In the genomic region with DNA sequence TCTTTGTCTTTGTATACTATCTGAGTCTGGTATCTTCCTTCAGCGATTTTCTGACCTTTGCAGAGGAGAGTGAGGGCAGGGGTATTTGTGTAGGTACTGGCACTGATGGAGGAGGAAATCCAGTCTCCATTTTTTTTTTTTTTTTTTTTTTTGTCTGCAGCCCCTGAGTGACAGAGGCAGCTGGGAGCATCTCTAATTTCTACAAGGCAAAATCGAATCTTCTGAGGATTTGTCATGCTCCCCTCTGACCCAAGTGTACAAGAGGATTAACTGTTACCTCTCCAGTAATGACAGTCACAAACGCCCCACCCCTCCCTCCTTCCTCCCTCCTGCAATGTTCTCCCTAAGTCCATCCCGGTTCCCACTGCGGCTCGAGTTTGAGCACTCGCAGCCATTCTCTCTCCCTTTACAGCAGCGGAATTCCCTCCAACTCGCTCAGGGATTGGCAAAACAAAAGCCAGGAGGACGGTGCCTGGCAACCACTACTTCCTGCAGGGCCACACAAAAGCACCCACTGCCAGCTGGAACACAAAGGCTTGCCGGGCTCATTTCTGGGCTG, we compare ENCODE assay signal across 9 mouse cellular contexts. TPM values are rescaled to one million over a fixed set of nuclear protein-coding genes. Genes with fewer than 3 reads are reported as not detected.
A peak's percentile ranks its signal among the peaks of the same experiment; 100 is the strongest.
DNase-seq lines count a peak whose midpoint lies in the region; ATAC-seq and TF ChIP-seq lines count a peak whose summit lies in the region.
"Had no signal": no experiment of that assay in that cellular context is flagged by ENCODE, and none has a peak within 500 bp of the region (broad histone marks: within the 10 kb centered on the region; RNA-seq: fewer than 3 reads in every experiment).

No protein-coding gene starts in this region.

- no peaks in the 10 kb centered on the region for H3K36me3 ChIP-seq in liver, embryonic 11.5 days (ENCODE audit: control insufficient read depth, insufficient read depth, low read length)
- H3K36me3 ChIP-seq in liver, embryonic 12.5 days: no peaks in the 10 kb centered on the region
- no peaks in the 10 kb centered on the region for H3K36me3 ChIP-seq in embryonic facial prominence, embryonic 12.5 days
- no peaks in the 10 kb centered on the region for H3K36me3 ChIP-seq in hindbrain, postnatal 0 days (ENCODE audit: insufficient read depth, low read length)
- H3K36me3 ChIP-seq: liver, embryonic 13.5 days had no signal

- H3K4me2 ChIP-seq in liver, embryonic 11.5 days: 0 out of 2 replicates have a peak overlapping the region, but pooled peaks have one; percentile 4
- H3K4me2 ChIP-seq in liver, embryonic 12.5 days: no peak overlapping the region
- H3K4me2 ChIP-seq in embryonic facial prominence, embryonic 12.5 days (replicated peaks): peak overlapping the region; percentile 44
- H3K4me2 ChIP-seq in hindbrain, postnatal 0 days (ENCODE audit: low read depth, low read length): peak overlapping the region; percentile 60
- H3K4me2 ChIP-seq: liver, embryonic 13.5 days had no signal

- H3K4me3 ChIP-seq in liver, embryonic 11.5 days (ENCODE audit: low read depth, low read length): no peak overlapping the region
- H3K4me3 ChIP-seq in liver, embryonic 12.5 days: no peak overlapping the region
- H3K4me3 ChIP-seq in embryonic facial prominence, embryonic 12.5 days: peak overlapping the region; percentile 21
- peak overlapping the region; percentile 14; the same call in 1 of the 2 replicates for H3K4me3 ChIP-seq in hindbrain, postnatal 0 days (ENCODE audit: low read length)
- H3K4me3 ChIP-seq: liver, embryonic 13.5 days had no signal

- ATAC-seq in liver, embryonic 11.5 days (replicated peaks; ENCODE audit: low FRiP score): no peak
- ATAC-seq in liver, embryonic 12.5 days: no peak
- no peak for ATAC-seq in embryonic facial prominence, embryonic 12.5 days (ENCODE audit: insufficient number of reproducible peaks, insufficient read depth, low FRiP score, low TSS enrichment)
- ATAC-seq in hindbrain, postnatal 0 days: peak; percentile 78

- H3K9ac ChIP-seq in liver, embryonic 11.5 days (ENCODE audit: low read depth, low read length): no peak overlapping the region
- no peak overlapping the region for H3K9ac ChIP-seq in liver, embryonic 12.5 days
- H3K9ac ChIP-seq in embryonic facial prominence, embryonic 12.5 days: no peak overlapping the region
- H3K9ac ChIP-seq in hindbrain, postnatal 0 days (replicated peaks; ENCODE audit: low read length): peak overlapping the region; percentile 37; the same call in 1 of the 2 replicates
- H3K9ac ChIP-seq: liver, embryonic 13.5 days had no signal

- no peaks in the 10 kb centered on the region for H3K27me3 ChIP-seq in liver, embryonic 11.5 days (replicated peaks; ENCODE audit: control insufficient read depth, insufficient read depth, low read length)
- no peaks in the 10 kb centered on the region for H3K27me3 ChIP-seq in liver, embryonic 12.5 days (replicated peaks)
- no peaks in the 10 kb centered on the region for H3K27me3 ChIP-seq in embryonic facial prominence, embryonic 12.5 days
- H3K27me3 ChIP-seq in hindbrain, postnatal 0 days (ENCODE audit: insufficient read depth, low read length): no peaks in the 10 kb centered on the region
- H3K27me3 ChIP-seq: liver, embryonic 13.5 days had no signal

- no peaks in the 10 kb centered on the region for H3K4me1 ChIP-seq in liver, embryonic 11.5 days (replicated peaks; ENCODE audit: control insufficient read depth, insufficient read depth, low read length)
- H3K4me1 ChIP-seq in liver, embryonic 12.5 days: no peaks in the 10 kb centered on the region
- peaks cover 4% of the 10 kb centered on the region; the same call in 1 of the 2 replicates for H3K4me1 ChIP-seq in embryonic facial prominence, embryonic 12.5 days
- H3K4me1 ChIP-seq in hindbrain, postnatal 0 days (ENCODE audit: insufficient read depth, low read length): peaks cover 4% of the 10 kb centered on the region; the same call in 1 of the 2 replicates
- H3K4me1 ChIP-seq: liver, embryonic 13.5 days had no signal

- TF ChIP-seq CTCF in hindbrain, postnatal 0 days (IDR thresholded peaks at IDR 0.05; ENCODE audit: low read depth): no peak

- no peak overlapping the region for H3K27ac ChIP-seq in liver, embryonic 11.5 days (ENCODE audit: low read depth, low read length)
- no peak overlapping the region for H3K27ac ChIP-seq in liver, embryonic 12.5 days
- peak overlapping the region; percentile 23; the same call in 1 of the 2 replicates for H3K27ac ChIP-seq in embryonic facial prominence, embryonic 12.5 days
- peak overlapping the region; percentile 21; the same call in 1 of the 2 replicates for H3K27ac ChIP-seq in hindbrain, postnatal 0 days
- H3K27ac ChIP-seq: liver, embryonic 13.5 days had no signal

- 11% methylated on average over 11 of the region's 11 CpGs for WGBS in liver, embryonic 11.5 days
- 10% methylated on average over 11 of the region's 11 CpGs for WGBS in liver, embryonic 12.5 days (ENCODE audit: insufficient replicate concordance)
- WGBS in embryonic facial prominence, embryonic 12.5 days: under 1% methylated on average over 11 of the region's 11 CpGs
- 2% methylated on average over 11 of the region's 11 CpGs for WGBS in hindbrain, postnatal 0 days

- DNase-seq in liver, embryonic 11.5 days (ENCODE audit: low spot score): no peak
- DNase-seq in hindbrain, postnatal 0 days (ENCODE audit: low spot score): peak; percentile 72
- peak; percentile 17 for DNase-seq in lung, postnatal 10 days
- peak; percentile 67 to 72 for DNase-seq in right cerebral cortex, postnatal 10 days (ENCODE audit: low spot score in 2 of 2)
- no peak for DNase-seq in thymus, postnatal 10 days (ENCODE audit: low spot score in 2 of 2)
- no peak for DNase-seq in urinary bladder, postnatal 14 days (ENCODE audit: low spot score)
- DNase-seq: liver, embryonic 13.5 days had no signal

- no peaks in the 10 kb centered on the region for H3K9me3 ChIP-seq in liver, embryonic 11.5 days (ENCODE audit: control insufficient read depth, low read length)
- no peaks in the 10 kb centered on the region for H3K9me3 ChIP-seq in liver, embryonic 12.5 days (replicated peaks)
- no peaks in the 10 kb centered on the region for H3K9me3 ChIP-seq in embryonic facial prominence, embryonic 12.5 days
- H3K9me3 ChIP-seq in hindbrain, postnatal 0 days (ENCODE audit: low read length): no peaks in the 10 kb centered on the region
- H3K9me3 ChIP-seq: liver, embryonic 13.5 days had no signal

RNA-seq across cellular contexts. Expression of gene Slc2a12, which starts 35.9 kb away (rescaled TPM):
- 0.16 and 0.32 TPM in 2 replicates for polyA plus RNA-seq in liver, embryonic 11.5 days (2014; fragmentation: Nextera tagmentation; extraction: Ambion mirVana)
- 0.18 and 0.24 TPM in 2 replicates for polyA plus RNA-seq in liver, embryonic 12.5 days (2016; fragmentation: Nextera tagmentation; extraction: Ambion mirVana)
- 2.2 and 3.0 TPM in 2 replicates for polyA plus RNA-seq in embryonic facial prominence, embryonic 12.5 days (2016; fragmentation: Nextera tagmentation; extraction: Ambion mirVana)
- total RNA-seq in hindbrain, postnatal 0 days (2014; rRNA removed): 8.1 and 10.0 TPM in 2 replicates
- polyA plus RNA-seq in hindbrain, postnatal 0 days (2015; fragmentation: Nextera tagmentation; extraction: Ambion mirVana): 7.9 and 8.5 TPM in 2 replicates

Comparison
In these comparisons a context has a peak if more than half of its experiments do, and no peak if none do; other contexts are left out.
1. DNase-seq: peak in hindbrain, postnatal 0 days (single experiment), lung, postnatal 10 days (single experiment) and right cerebral cortex, postnatal 10 days (2 of 2); none in liver, embryonic 11.5 days (single experiment), thymus, postnatal 10 days (0 of 2) and urinary bladder, postnatal 14 days (single experiment).
2. H3K27ac ChIP-seq: peak in embryonic facial prominence, embryonic 12.5 days (single experiment) and hindbrain, postnatal 0 days (single experiment); none in liver, embryonic 11.5 days (single experiment) and liver, embryonic 12.5 days (single experiment).
3. H3K4me3 ChIP-seq: peak in embryonic facial prominence, embryonic 12.5 days (single experiment) and hindbrain, postnatal 0 days (single experiment); none in liver, embryonic 11.5 days (single experiment) and liver, embryonic 12.5 days (single experiment).